Mouse (Mus musculus) olfactory bulb, adult 2 months (tissue): ENCODE measurements around the gene Spata1. TPM values are rescaled to one million over a fixed set of nuclear protein-coding genes. Genes with fewer than 3 reads are reported as not detected.
"Not testable (repeated sequence)": the region's sequence is repeated elsewhere in the genome, so short reads cannot be mapped to it uniquely, and the experiment has no call there.

Experiments used
- H3K27ac ChIP-seq: fragments of 200-500 bp; 2 replicates; pipeline ENCODE4 v1.5.1; 2012; ENCODE audit warnings: low read depth, low read length; ENCODE audit not compliant: insufficient read depth
- H3K4me1 ChIP-seq: fragments of 200-500 bp; 2 replicates; pipeline ENCODE4 v1.6.1; 2012; ENCODE audit warnings: low read length; ENCODE audit not compliant: control insufficient read depth, insufficient read depth
- H3K4me3 ChIP-seq: fragments of 200-500 bp; 2 replicates; pipeline ENCODE4 v1.5.1; 2012; ENCODE audit warnings: mild to moderate bottlenecking, low read depth, low read length, moderate library complexity; ENCODE audit not compliant: insufficient read depth
- CTCF ChIP-seq: fragments of 200-500 bp; IDR thresholded peaks from 2 replicates; pipeline ENCODE4 v1.5.1; 2012; ENCODE audit warnings: low read depth, mild to moderate bottlenecking, low read length, moderate library complexity; ENCODE audit not compliant: insufficient read depth
- POLR2A ChIP-seq: fragments of 200-500 bp; IDR thresholded peaks from 2 replicates; pipeline ENCODE4 v1.6.1; 2012; ENCODE audit warnings: mild to moderate bottlenecking, low read depth, low read length, moderate library complexity; ENCODE audit not compliant: insufficient read depth
- WGBS: fragments of 180-500 bp; shearing (Covaris S2); methylation state at CpG from one replicate; pipeline ENCODE4 v1.1.7; 2018; 5-methylcytosine and 5-hydroxymethylcytosine counted together
- polyA plus RNA-seq: library from polyadenylated mRNA; stranded (reverse); fragments of >200 nt; gene quantifications from 2 replicates; pipeline ENCODE4 v1.2.4, GENCODE M21; 2012; ENCODE audit warnings: low replicate concordance; ENCODE audit not compliant: missing spikeins, insufficient read depth, insufficient read length

The Spata1 gene
- polyA plus RNA-seq, 1 experiment = not detected

GRCm38 (mm10) chr3:146434686-146435085 is 64.9 kb downstream of the Spata1 start:
- no peak for TF ChIP-seq CTCF
- no peak for TF ChIP-seq POLR2A
- Histone ChIP-seq H3K27ac (no peak overlapping the region), H3K4me1 (peaks cover 3% of the 10 kb centered on the region; the same call in 1 of the 2 replicates), H3K4me3 (no peak overlapping the region)
- 92% methylated on average over 8 of the region's 8 CpGs for WGBS

- 71% methylated on average over 14 of the region's 14 CpGs for WGBS
- TF ChIP-seq CTCF = no peak
- no peak for TF ChIP-seq POLR2A
- Histone ChIP-seq H3K27ac (no peak overlapping the region), H3K4me3 (no peak overlapping the region), H3K4me1 (peaks cover 3% of the 10 kb centered on the region; the same call in 1 of the 2 replicates)
Observed at GRCm38 (mm10) chr3:146433681-146434350, 65.7 kb downstream of the Spata1 start.

- H3K4me3 ChIP-seq, H3K27ac ChIP-seq, H3K4me1 ChIP-seq: not testable (repeated sequence)
- WGBS = 91% methylated on average over 11 of the region's 11 CpGs
Observed at GRCm38 (mm10) chr3:146433063-146433462, 66.5 kb downstream of the Spata1 start.

- Histone ChIP-seq H3K27ac (no peak overlapping the region), H3K4me1 (peaks cover 6% of the 10 kb centered on the region; the same call in 1 of the 2 replicates), H3K4me3 (no peak overlapping the region)
- 74% methylated on average over 8 of the region's 8 CpGs for WGBS
- TF ChIP-seq POLR2A (no peak), CTCF (no peak)
Observed at GRCm38 (mm10) chr3:146426489-146426888, 73.1 kb downstream of the Spata1 start.

GRCm38 (mm10) chr3:146425902-146426301 is 73.7 kb downstream of the Spata1 start:
- TF ChIP-seq CTCF (no peak), POLR2A (no peak)
- Histone ChIP-seq H3K4me1 (peaks cover 6% of the 10 kb centered on the region; the same call in 1 of the 2 replicates), H3K4me3 (no peak overlapping the region), H3K27ac (no peak overlapping the region)
- WGBS = 36% methylated on average over 7 of the region's 7 CpGs

- TF ChIP-seq POLR2A (no peak), CTCF (no peak)
- WGBS = 46% methylated on average over 7 of the region's 7 CpGs
- Histone ChIP-seq H3K4me3 (no peak overlapping the region), H3K4me1 (peaks cover 6% of the 10 kb centered on the region; the same call in 1 of the 2 replicates), H3K27ac (no peak overlapping the region)
Observed at GRCm38 (mm10) chr3:146424306-146424900, 75.2 kb downstream of the Spata1 start.

- Histone ChIP-seq H3K4me1 (peaks cover 6% of the 10 kb centered on the region; the same call in 1 of the 2 replicates), H3K4me3 (no peak overlapping the region), H3K27ac (no peak overlapping the region)
- TF ChIP-seq POLR2A (no peak), CTCF (no peak)
- 84% methylated on average over 7 of the region's 7 CpGs for WGBS
Observed at GRCm38 (mm10) chr3:146423710-146424109, 75.8 kb downstream of the Spata1 start.

- Histone ChIP-seq H3K4me1 (peaks cover 6% of the 10 kb centered on the region; the same call in 1 of the 2 replicates), H3K27ac (no peak overlapping the region), H3K4me3 (no peak overlapping the region)
- TF ChIP-seq CTCF (no peak), POLR2A (no peak)
- 67% methylated on average over 8 of the region's 8 CpGs for WGBS
Observed at GRCm38 (mm10) chr3:146421787-146422186, 77.8 kb downstream of the Spata1 start.

GRCm38 (mm10) chr3:146419992-146420537 is 79.5 kb downstream of the Spata1 start:
- TF ChIP-seq POLR2A (no peak), CTCF (no peak)
- no peak overlapping the region for H3K27ac ChIP-seq
- WGBS = 85% methylated on average over 15 of the region's 15 CpGs
- H3K4me1 ChIP-seq = no peaks in the 10 kb centered on the region; the same call in 1 of the 2 replicates
- H3K4me3 ChIP-seq = no peak overlapping the region
